Mouse (Mus musculus): ENCODE measurements around the gene Epop.

The Epop gene

DNA sequence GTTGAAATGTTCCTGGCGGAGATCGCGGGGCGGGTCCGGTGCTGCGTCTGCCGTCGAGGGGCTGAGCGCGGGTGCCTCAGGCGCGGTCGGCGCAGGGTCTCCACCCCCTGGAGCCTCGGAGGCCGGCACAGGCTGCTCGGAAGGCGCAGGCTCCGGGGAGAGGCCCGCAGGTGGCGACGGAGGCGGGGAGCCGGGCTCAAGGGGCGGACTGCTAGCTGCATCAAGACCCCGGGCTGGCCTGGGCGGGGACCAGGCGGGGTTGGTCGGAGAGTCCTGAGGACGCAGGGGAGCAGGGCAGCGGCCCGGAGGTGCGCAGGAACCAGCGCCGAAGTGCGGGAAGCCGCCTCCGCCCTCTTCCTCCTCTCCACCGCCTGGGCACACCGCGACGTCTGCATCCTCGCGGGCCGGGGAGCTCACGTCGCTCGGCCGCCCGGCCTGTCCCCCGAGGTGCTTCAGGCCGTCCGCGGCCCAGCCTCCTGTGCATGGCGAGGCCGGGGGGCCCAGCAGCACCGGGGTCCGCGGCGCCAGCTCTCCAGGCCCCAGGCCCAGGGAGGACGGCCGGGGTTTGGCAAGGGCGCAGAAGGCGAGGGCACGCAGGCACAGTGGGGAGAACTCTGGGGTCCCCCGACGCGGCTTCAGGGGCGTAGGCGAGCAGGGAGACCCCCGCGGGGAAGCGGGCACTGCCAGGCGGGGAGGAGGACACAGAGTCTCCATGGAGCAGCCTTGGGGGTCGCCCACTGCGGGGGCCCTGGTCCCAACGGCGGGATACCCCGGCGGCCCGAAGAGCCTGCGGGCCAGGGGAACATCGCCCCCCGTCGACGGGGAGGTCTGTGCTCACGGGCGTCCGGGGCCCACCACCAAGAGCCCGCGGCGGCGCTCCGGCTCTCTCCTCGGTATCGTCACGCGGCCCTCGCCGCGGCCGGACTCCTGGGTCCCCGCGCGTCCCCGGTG is 659 bp downstream of the Epop start:
- DNase-seq (ENCODE audit: low spot score) = peak; percentile 15

GRCm38 (mm10) chr11:97628303-97628567 is 1.3 kb downstream of the Epop start:
- peak; percentile 22 for DNase-seq (ENCODE audit: low spot score)

GRCm38 (mm10) chr11:97627556-97628302 is 1.8 kb downstream of the Epop start:
- no peak for DNase-seq (ENCODE audit: low spot score)

DNA sequence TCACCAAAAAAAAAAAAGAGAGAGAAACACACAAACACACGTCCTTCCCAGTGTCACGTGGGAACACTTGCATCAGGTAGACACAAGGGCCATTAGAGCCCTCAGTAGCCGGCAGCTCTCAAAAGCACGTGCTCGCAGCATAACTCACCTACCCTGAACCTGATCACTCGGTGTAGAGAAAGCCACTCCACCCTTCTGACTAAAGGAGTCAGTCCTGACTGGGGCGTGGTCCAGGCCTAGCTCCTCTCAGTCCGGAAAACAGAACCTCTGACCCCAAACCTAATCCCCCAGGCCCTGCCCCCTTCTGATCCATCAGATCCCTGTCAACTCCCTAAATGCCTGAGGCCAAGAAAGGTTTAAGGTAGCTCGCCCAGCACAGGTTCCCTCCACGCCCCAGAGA is 2.7 kb downstream of the Epop start:
- no peak for DNase-seq (ENCODE audit: low spot score)

- no peak for DNase-seq (ENCODE audit: low spot score)
Measured at GRCm38 (mm10) chr11:97626431-97626830, 3.1 kb downstream of the Epop start.

DNA sequence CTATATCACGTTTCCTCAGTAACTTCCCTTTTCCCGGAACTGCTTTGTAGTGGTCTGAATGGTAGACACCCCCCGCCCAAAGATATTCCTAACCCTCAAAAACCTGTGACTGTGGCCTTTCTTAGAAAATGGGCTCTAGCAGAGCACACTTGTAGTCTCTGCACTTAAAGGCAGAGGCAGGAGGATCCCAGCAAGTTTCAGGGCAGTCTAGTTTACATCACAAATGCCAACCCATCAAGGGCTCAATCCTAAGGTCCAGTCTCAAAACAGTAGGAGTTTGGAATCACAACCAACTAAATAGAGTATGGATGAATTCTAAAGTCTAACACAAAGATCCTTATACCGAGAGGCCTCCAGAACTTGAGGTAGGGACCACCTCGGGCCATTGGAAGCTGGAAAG is 4.0 kb downstream of the Epop start:
- no peak for DNase-seq (ENCODE audit: low spot score)

DNA sequence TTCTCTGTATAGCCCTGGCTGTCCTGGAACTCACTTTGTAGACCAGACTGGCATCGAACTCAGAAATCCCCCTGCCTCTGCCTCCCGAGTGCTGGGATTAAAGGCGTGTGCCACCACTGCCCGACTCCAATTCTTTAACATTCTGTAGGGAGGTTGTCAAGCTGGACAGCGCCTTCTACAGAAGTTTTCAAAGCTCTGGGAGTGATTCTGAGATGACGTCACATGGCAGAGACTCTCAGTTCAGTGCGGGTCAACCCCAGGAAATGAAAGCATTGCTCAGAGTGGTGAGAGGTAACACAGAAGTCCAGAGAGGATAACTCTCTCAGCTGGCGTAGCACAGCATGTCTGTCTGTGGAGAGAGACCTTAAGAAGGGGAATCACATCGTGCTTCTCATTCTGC is 6.3 kb downstream of the Epop start:
- DNase-seq (ENCODE audit: low spot score) = no peak

DNA sequence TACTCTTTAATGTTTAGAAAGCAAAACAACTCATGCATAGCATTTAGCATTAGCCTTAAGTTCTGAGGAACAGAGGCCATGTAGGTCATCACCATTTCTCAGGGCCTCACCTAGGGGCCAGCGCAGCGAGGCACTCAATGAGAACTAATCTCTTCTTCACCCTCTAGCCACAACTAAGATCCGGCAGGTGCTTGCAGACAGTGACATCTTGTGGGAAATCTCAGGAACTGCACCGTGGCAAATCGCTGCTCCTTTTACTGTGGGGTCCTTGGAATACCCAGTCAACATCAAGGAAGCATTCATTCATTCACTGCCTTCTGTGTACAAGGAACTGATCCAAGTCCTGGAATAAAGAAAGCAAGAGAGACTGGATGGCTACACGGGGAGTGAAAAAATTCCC is 7.1 kb downstream of the Epop start:
- DNase-seq (ENCODE audit: low spot score) = peak; percentile 49

DNA sequence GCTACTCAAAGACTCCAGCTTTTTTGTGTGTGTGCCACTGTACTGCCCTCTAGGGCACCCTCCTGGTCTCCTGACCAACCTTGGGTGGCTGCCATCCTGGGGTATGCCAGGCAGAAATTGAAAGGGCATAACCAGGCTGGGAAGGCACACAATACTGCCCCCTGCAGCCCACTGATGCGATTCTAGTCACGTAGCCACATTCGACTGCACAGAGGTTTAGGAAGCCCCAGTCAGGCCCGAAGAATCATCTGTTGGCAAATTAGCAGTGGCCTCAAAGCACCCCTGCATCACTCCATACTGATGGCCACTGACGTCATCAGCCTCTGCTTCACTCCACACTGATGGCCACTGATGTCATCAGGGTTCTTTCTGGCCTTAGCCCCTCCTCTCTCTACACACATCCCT is 10.1 kb downstream of the Epop start:
- peak; percentile 27 for DNase-seq (ENCODE audit: low spot score)

DNA sequence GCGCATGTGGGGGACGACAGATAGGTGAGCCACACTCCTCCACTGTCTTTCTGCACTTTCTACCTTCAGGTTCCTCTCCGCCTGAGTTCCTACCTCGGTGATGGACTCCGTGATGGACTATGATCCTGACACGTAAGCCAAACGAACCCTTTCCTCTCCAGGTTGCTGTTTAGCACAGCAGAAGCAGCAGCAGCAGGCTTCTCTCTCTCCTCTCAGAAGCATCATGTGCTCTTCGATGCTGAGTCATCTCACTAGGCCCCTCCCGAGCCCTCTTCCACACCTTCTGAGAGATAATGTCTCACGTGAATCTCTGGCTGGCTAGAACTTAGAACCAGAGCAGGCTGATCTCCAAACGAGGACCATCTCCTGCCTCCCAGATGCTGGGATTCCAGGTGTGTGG is 11.1 kb downstream of the Epop start:
- no peak for DNase-seq (ENCODE audit: low spot score)

DNA sequence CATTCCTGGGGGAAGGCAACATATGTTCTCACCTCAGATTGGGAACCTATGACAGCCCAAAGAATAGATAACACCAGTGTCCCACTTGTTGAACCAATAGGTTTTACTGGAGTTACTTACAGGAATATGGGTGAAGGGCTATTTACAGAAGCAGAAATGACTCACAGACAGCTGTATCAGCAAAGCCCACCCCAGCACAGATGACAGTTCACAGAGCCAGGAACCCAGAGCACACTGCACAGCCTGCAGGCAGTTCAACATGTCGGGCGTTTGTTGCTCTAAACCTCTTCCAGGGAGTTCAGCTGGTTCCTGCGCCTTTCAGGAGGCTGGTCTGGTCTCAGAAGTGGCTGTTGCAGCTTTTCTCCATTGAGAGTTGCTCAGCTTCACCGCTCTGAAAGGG is 14.2 kb downstream of the Epop start:
- DNase-seq (ENCODE audit: low spot score) = no peak

GRCm38 (mm10) chr11:97611076-97611475 is 18.4 kb downstream of the Epop start:
- no peak for DNase-seq (ENCODE audit: low spot score)

GRCm38 (mm10) chr11:97609743-97610142 is 19.8 kb downstream of the Epop start:
- DNase-seq (ENCODE audit: low spot score) = no peak

- no peak for DNase-seq (ENCODE audit: low spot score)
Measured at GRCm38 (mm10) chr11:97608933-97609332, 20.6 kb downstream of the Epop start.

DNA sequence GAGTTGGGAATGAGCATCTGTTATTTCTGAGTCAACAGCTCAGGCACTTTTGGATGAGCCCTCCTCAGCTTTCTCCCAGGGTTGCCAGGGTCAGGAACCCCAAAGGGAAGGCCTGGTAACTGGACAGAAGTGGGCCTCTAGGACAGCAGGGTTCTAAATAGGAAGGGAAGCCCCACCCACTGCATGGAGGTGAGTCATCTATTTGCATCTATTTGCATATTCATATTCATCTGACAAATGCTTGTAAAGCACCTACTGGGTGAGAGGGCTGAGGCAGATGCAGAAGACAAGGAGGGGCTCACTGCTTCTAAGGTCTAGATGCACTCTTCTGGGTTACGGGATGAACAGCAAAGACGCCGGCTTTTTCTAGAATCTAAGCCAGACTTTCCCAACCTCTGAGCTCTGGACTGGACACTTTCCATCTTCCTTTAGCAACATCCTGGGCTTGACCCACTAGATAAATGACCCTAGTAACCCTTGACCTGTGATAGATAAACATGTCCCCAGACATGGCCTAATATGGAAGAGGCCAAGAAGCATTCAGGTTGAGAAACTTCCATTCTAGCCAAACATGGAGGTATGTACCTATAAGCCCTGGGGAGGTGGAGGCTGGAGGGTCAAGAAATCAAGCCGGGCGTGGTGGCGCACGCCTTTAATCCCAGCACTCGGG is 22.3 kb downstream of the Epop start:
- no peak for DNase-seq (ENCODE audit: low spot score)

DNA sequence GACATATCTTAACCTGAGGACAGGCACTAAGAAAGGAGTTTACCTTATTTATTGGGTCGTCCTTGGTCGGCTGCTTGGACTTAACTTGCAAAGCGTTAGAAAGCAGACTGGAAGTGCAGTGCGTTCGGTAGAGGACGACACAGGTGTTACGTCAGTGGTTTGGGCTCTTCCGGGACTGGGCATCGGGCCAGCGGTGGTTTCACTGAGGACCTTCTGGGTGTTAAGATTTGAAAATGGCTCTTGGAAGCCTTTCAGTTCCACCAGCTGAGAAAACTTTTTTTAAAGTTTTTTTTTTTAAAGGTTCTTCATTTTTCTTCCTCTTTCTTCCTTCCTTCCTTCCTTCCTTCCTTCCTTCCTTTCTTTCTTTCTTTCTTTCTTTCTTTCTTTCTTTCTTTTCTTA is 25.6 kb downstream of the Epop start:
- no peak for DNase-seq (ENCODE audit: low spot score)

GRCm38 (mm10) chr11:97602223-97602622 is 27.3 kb downstream of the Epop start:
- no peak for DNase-seq (ENCODE audit: low spot score)

- no peak for DNase-seq (ENCODE audit: low spot score)
Measured at GRCm38 (mm10) chr11:97599104-97599503, 30.4 kb downstream of the Epop start.

GRCm38 (mm10) chr11:97597945-97598691 is 31.4 kb downstream of the Epop start:
- DNase-seq (ENCODE audit: low spot score) = no peak

DNA sequence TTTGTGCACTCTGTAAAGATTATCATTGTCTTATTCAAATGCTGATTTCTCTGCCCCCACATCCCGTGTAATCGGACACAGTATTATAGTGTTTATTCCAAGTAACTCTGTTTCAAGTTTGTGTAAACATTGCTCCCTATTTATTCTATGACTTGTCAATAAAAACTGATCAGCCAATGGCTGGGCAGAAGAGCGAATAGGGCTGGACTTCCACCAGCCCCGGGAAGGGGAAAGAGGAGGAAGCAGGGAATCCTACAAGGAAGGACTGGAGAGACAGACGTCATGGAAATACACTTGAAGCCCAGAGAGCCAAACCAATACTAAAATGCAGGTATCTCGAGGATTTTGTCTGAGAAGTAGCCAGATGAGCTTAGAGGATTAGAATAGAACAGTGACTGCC is 35.4 kb downstream of the Epop start:
- no peak for DNase-seq (ENCODE audit: low spot score)

- DNase-seq (ENCODE audit: low spot score) = no peak
Measured at GRCm38 (mm10) chr11:97591910-97592309, 37.6 kb downstream of the Epop start.

DNA sequence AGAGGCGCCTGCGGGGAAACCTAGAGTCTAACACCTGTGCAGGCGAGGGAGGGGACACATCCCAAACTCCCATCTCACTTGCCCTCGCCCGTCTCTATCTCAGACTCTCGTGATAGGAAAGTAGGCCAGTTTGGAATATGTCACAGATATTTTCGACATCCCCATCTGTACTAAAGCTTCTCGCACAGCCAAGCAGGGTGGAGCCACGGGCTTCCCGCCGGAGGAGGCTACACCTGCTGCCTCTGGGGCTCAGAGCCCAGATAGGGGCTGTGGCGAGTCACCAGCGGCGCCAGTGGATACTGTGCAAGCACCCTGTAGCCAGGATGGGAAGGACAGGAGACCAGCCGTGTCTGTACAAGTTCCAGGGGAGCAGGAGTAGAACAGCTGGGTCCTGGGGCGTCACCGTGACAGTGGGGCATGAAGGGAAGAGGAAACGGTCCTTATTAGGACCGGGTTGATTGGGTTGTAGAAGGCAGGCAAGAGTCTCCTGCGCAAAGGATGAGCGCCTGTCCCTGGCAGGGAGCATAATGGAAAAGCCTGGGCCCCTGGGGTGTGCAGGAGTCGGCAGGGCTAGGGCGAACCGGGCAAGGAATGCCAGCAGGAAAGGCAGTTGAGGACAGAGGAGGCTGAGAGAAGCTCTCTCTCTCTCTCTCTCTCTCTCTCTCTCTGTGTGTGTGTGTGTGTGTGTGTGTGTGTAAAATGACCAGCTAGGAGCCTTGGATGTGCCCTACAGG is 39.1 kb downstream of the Epop start:
- no peak for DNase-seq (ENCODE audit: low spot score)

Data from urinary bladder, postnatal 25 days (tissue).